Mouse (Mus musculus): ENCODE data around the gene Aldh18a1. TPM values are rescaled to one million over a fixed set of nuclear protein-coding genes. Genes with fewer than 3 reads are reported as not detected.

The Aldh18a1 gene
- total and polyA plus RNA-seq, 3 experiments: 35.3 to 214 (median 89.7) TPM

DNA sequence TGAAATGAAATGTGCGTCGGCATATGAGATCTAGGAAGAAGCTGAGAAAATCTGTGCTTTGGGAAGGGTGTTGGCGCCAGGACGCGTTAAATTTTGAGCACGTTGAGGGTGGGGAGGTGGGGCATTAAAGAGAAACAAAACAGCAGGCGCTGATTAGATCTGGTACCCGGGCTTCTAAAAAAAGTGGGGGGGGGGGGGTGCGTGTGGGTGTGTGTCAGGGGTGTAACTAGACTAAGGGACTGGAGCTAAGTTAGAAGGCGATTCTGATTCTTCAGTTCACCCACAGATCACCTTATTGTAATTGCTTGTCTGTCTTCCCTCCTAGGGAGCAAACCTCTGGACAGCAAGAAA lies 1.2 kb upstream of the Aldh18a1 start:
- TF ChIP-seq CHD1 (IDR thresholded peaks at IDR 0.05; ENCODE audit: low read depth, low read length): no peak
- no peak for TF ChIP-seq KAT2A (conservative IDR thresholded peaks at IDR 0.05; ENCODE audit: low read depth, low read length)
- no peak for TF ChIP-seq ZNF384 (IDR thresholded peaks at IDR 0.05; ENCODE audit: low read depth, low read length)
- TF ChIP-seq ZMIZ1 (IDR thresholded peaks at IDR 0.05; ENCODE audit: low read depth, low read length): no peak
- peak; percentile 66; the same call in 1 of the 2 replicates for TF ChIP-seq SIN3A (IDR thresholded peaks at IDR 0.05; ENCODE audit: low read length)
- TF ChIP-seq TAL1 (IDR thresholded peaks at IDR 0.05; ENCODE audit: low read length): no peak
- no peak; the same call in 1 of the 2 replicates for TF ChIP-seq MYC (IDR thresholded peaks at IDR 0.05; ENCODE audit: low read depth, low read length)
- TF ChIP-seq ETS1 (IDR thresholded peaks at IDR 0.05; ENCODE audit: low read depth, low read length): no peak
- H3K36me3 ChIP-seq (ENCODE audit: control insufficient read depth in 1 of 2, insufficient read depth in 2 of 2, low read length in 2 of 2): peaks cover 0 to 14% of the 10 kb centered on the region in 2 experiments; a peak in 2 of 4 replicates
- H3K27ac ChIP-seq (ENCODE audit: control insufficient read depth, low read depth, low read length): peak overlapping the region; percentile 96
- no peak for DNase-seq (ENCODE audit: low read depth, low spot score)
- peaks cover 26% of the 10 kb centered on the region for H3K79me2 ChIP-seq (ENCODE audit: control insufficient read depth, insufficient read depth, low read length, poor library complexity)
- peak overlapping the region; percentile 90 for H3K9ac ChIP-seq (ENCODE audit: control insufficient read depth, low read depth, low read length, poor library complexity, severe bottlenecking)
- no peaks in the 10 kb centered on the region for H3K9me3 ChIP-seq (replicated peaks; ENCODE audit: insufficient read depth, low read length)
- H3K4me3 ChIP-seq (ENCODE audit: control insufficient read depth in 1 of 2, insufficient read depth in 1 of 2, low read depth in 2 of 2, low read length in 2 of 2): peak overlapping the region; percentile 63 to 90
- H3K4me1 ChIP-seq (ENCODE audit: control insufficient read depth in 1 of 2, insufficient read depth in 2 of 2, low read length in 2 of 2): peaks cover 0 to 15% of the 10 kb centered on the region in 2 experiments; a peak in 2 of 4 replicates
- H3K27me3 ChIP-seq (ENCODE audit: control insufficient read depth in 1 of 2, insufficient read depth in 2 of 2, low read length in 2 of 2): no peaks in the 10 kb centered on the region

GRCm38 (mm10) chr19:40588847-40589529 lies 725 bp upstream of the Aldh18a1 start:
- no peaks in the 10 kb centered on the region for H3K27me3 ChIP-seq (ENCODE audit: control insufficient read depth in 1 of 2, insufficient read depth in 2 of 2, low read length in 2 of 2)
- peaks cover 0 to 14% of the 10 kb centered on the region in 2 experiments; a peak in 2 of 4 replicates for H3K36me3 ChIP-seq (ENCODE audit: control insufficient read depth in 1 of 2, insufficient read depth in 2 of 2, low read length in 2 of 2)
- H3K27ac ChIP-seq (ENCODE audit: control insufficient read depth, low read depth, low read length): peak overlapping the region; percentile 96
- peaks cover 0 to 15% of the 10 kb centered on the region in 2 experiments; a peak in 2 of 4 replicates for H3K4me1 ChIP-seq (ENCODE audit: control insufficient read depth in 1 of 2, insufficient read depth in 2 of 2, low read length in 2 of 2)
- peak; percentile 96 for DNase-seq (ENCODE audit: low read depth, low spot score)
- peak overlapping the region; percentile 63 to 90 for H3K4me3 ChIP-seq (ENCODE audit: control insufficient read depth in 1 of 2, insufficient read depth in 1 of 2, low read depth in 2 of 2, low read length in 2 of 2)
- H3K9ac ChIP-seq (ENCODE audit: control insufficient read depth, low read depth, low read length, poor library complexity, severe bottlenecking): peak overlapping the region; percentile 90
- peak; percentile 88 for TF ChIP-seq POLR2AphosphoS2 (IDR thresholded peaks at IDR 0.05; ENCODE audit: low read length)
- peak; percentile 85 for TF ChIP-seq MAZ (IDR thresholded peaks at IDR 0.05; ENCODE audit: low read depth, low read length)
- peak; percentile 80 for TF ChIP-seq MYC (IDR thresholded peaks at IDR 0.05; ENCODE audit: low read depth, low read length)
- peak; percentile 95 for TF ChIP-seq TBP (IDR thresholded peaks at IDR 0.05; ENCODE audit: low read depth, low read length)
- TF ChIP-seq ELF1 (IDR thresholded peaks at IDR 0.05; ENCODE audit: low read depth, low read length): peak; percentile 66
- TF ChIP-seq ETS1 (IDR thresholded peaks at IDR 0.05; ENCODE audit: low read depth, low read length): peak; percentile 32
- peak; percentile 62 for TF ChIP-seq NELFE (IDR thresholded peaks at IDR 0.05; ENCODE audit: low read depth, low read length)
- TF ChIP-seq USF2 (IDR thresholded peaks at IDR 0.05; ENCODE audit: borderline replicate concordance in 1 of 2, insufficient read depth in 1 of 2, low read depth in 1 of 2, low read length in 2 of 2): no peak
- TF ChIP-seq CTCF (IDR thresholded peaks at IDR 0.05 in 2 of 3, conservative IDR thresholded peaks at IDR 0.05 in 1 of 3; ENCODE audit: control insufficient read depth in 1 of 3, insufficient read depth in 1 of 3, low read depth in 2 of 3, low read length in 3 of 3, poor library complexity in 1 of 3, severe bottlenecking in 1 of 3): peak; percentile 63 to 73 (median 73)
- TF ChIP-seq HCFC1 (IDR thresholded peaks at IDR 0.05; ENCODE audit: low read depth, low read length): peak; percentile 67
- TF ChIP-seq SIN3A (IDR thresholded peaks at IDR 0.05; ENCODE audit: low read length): peak; percentile 84
- peak in 1 of 2 experiments; percentile 63; a peak in 2 of 4 replicates for TF ChIP-seq POLR2A (IDR thresholded peaks at IDR 0.05; ENCODE audit: control insufficient read depth in 1 of 2, insufficient read depth in 1 of 2, low read depth in 1 of 2, low read length in 2 of 2, poor library complexity in 1 of 2)
- no peak for TF ChIP-seq TAL1 (IDR thresholded peaks at IDR 0.05; ENCODE audit: low read length)
- TF ChIP-seq JUND (IDR thresholded peaks at IDR 0.05; ENCODE audit: low read depth, low read length): no peak
- peak; percentile 54 for TF ChIP-seq MAX (IDR thresholded peaks at IDR 0.05; ENCODE audit: low read length)
- no peak for TF ChIP-seq MYB (IDR thresholded peaks at IDR 0.05; ENCODE audit: low read depth, low read length)
- peak; percentile 84 for TF ChIP-seq MXI1 (IDR thresholded peaks at IDR 0.05; ENCODE audit: low read depth, low read length)
- peak; percentile 98 for TF ChIP-seq ZMIZ1 (IDR thresholded peaks at IDR 0.05; ENCODE audit: low read depth, low read length)
- H3K9me3 ChIP-seq (replicated peaks; ENCODE audit: insufficient read depth, low read length): no peaks in the 10 kb centered on the region
- H3K79me2 ChIP-seq (ENCODE audit: control insufficient read depth, insufficient read depth, low read length, poor library complexity): peaks cover 26% of the 10 kb centered on the region

All from MEL (cell line).